Mouse (Mus musculus) v-Abl transformed pro-B cells (cell line): ENCODE measurements around the gene Surf6.

Experiments
- in situ Hi-C, 2 experiments: fragments of 400-800 bp; cut with MboI; formaldehyde crosslinking; loops; one replicate each; pipeline ENCODE4 v1.15.1; 2025; ENCODE audit not compliant: unreplicated experiment in 2 of 2

Gene Surf6

GRCm38 (mm10) chr2:26902467-26903220 is at the start of gene Surf6:
Surf6 (minus strand) TSS chr2:26902879.
- in situ Hi-C loops: loop anchor here (5.0 to 25.0 kb wide), 6 partner anchors 455 to 1640 kb away; partner anchors contain the start of genes Sec16a (in 2 of the 2), Anapc2 (in 1 of the 2), C8g (in 1 of the 2) and Fbxw5 (in 1 of the 2)

DNA sequence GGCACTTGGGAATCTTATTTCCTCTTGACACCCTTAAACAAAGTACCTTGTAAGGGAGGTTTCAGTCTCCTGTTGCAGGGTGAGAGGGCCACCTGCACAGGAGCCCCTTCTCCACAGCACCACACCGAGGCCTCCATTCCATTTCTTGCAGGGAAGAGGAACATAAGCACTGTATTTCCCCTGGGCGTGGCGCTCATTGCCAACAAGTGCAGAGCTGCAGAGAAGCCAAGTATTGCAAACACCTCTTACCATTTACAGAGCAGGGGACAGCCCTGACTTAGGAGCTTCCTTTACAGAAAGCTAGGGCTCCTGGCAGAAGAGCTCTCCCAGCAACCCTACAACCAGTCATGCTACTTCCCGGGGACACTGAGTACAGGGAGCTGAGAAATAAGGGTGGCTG is 49.5 kb upstream of the Surf6 start:
- in situ Hi-C loops: no loop called here

- in situ Hi-C loops: no loop called here
Observed at GRCm38 (mm10) chr2:26951346-26951905, 48.7 kb upstream of the Surf6 start.

- in situ Hi-C loops: no loop called here
Observed at GRCm38 (mm10) chr2:26950411-26950810, 47.7 kb upstream of the Surf6 start.

DNA sequence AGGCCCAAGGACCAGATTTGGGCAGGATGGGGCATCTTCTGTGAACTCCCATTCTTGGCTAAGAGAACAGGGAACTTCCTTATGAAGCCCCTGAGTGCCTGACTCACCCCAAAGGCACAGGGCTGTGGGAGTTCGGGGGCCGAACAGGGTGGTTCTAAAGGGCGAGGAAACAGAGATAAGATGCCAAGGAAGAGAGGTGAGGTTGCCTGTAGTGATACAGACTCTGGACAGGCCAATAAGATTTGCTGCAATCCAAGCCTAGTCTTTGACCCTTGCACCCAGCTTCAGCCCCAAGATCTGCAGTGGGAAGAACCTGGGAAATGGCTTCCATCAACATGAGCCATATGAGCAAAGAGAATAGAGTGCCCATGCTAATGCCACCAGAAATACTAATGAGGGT is 40.6 kb upstream of the Surf6 start:
- in situ Hi-C loops: loop anchor here in 1 of 2 experiments (25.0 kb wide), 1 partner anchor 494 kb away; the partner anchor contains the start of genes Brd3os and Vav2

DNA sequence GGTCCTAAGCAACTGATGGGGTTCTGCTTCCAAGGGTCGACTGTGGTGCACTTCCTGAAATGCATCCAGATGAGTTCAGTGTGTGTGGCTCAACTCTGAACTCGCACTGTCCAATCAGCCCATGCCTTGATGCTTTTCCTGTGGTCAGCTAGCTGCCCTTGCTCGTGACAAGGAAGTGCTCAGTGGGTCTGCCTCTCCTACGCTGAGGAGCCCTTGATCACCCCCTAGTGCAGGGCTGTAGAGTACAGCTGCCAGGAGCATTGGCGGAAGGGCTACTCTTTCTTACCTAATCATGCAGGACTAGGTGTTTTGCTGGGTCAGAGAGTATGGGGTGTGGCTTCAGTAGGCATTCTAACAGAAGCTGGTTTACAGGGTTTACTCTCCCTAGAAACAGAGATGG is 38.9 kb upstream of the Surf6 start:
- in situ Hi-C loops: loop anchor here in 1 of 2 experiments (25.0 kb wide), 1 partner anchor 496 kb away; the partner anchor contains the start of genes Brd3os and Vav2

- in situ Hi-C loops: loop anchor here in 1 of 2 experiments (25.0 kb wide), 1 partner anchor 501 kb away; the partner anchor contains the start of genes Brd3os and Vav2
Observed at GRCm38 (mm10) chr2:26936425-26936824, 33.7 kb upstream of the Surf6 start.

DNA sequence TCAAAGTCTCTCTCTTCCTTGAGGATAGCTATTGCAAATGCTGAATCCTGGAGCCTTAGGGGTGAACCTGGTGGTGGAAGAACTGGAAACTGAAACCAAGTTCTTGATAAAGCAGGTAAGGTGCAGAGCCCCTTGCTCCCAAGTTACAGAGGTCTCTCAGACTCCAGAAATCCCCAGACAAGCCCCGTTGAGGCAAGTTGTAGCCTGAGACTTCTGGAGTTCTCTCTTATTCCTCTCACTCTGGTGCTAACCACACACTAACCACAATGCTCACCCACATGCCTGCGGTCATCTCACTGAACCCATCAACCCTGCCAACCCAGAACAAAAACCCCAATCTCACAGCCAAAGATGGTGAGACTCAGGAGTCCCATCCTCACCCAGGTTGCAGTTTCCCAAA is 32.6 kb upstream of the Surf6 start:
- in situ Hi-C loops: loop anchor here in 1 of 2 experiments (25.0 kb wide), 1 partner anchor 502 kb away; the partner anchor contains the start of genes Brd3os and Vav2

GRCm38 (mm10) chr2:26933304-26934055 is 30.8 kb upstream of the Surf6 start, which contains the start of the genes Surf4 and Stkld1:
Surf4 (minus strand) TSS chr2:26933928.
Stkld1 (plus strand) TSS chr2:26934047.
- in situ Hi-C loops: loop anchor here (5.0 to 25.0 kb wide), 5 partner anchors 74 to 504 kb away; partner anchors contain the start of genes Brd3os (in 1 of the 2), Cacfd1 (in 1 of the 2) and Vav2 (in 1 of the 2)

- in situ Hi-C loops: loop anchor here (5.0 to 25.0 kb wide), 5 partner anchors 75 to 505 kb away; partner anchors contain the start of genes Brd3os (in 1 of the 2), Cacfd1 (in 1 of the 2) and Vav2 (in 1 of the 2)
Observed at GRCm38 (mm10) chr2:26932473-26933303, 30.0 kb upstream of the Surf6 start.

GRCm38 (mm10) chr2:26930390-26930789 is 27.7 kb upstream of the Surf6 start:
- in situ Hi-C loops: loop anchor here (5.0 to 25.0 kb wide), 5 partner anchors 77 to 507 kb away; partner anchors contain the start of genes Brd3os (in 1 of the 2), Cacfd1 (in 1 of the 2) and Vav2 (in 1 of the 2)

DNA sequence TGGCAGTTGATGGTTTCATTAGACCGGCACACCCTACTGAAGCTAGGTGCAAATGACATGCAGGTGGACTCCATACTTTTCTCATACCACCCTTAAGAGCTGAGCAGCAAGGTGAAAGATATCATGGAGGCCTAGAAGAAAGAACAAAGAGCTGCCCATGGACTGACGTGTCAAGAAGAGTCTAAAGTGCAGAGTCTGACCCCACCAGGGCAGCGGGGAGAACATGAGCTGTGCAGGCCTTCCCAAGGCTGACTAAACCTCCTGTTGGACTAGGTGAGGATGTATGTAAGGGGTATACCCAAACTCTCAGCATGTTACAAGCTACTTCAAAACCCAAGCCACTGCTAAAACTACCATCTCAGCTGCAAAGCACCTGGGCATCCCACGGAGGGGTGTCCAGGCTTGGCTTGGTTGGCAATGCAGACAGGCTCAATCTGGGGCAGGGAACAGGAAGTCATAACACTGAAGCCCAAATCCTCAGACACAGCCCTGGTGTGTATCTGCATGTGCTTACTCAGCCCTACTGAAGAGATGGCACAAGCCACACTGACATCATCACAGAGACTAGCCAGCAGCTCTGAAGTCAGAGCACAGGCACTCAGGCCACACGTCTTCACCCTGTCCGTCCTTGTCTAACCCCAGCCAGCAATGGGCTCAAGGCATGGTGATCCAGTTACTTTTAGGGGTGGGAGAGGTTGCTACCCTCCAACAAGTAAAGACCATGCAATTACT is 25.2 kb upstream of the Surf6 start:
- in situ Hi-C loops: loop anchor here (5.0 to 25.0 kb wide), 2 partner anchors 309 to 509 kb away; partner anchors contain the start of genes Brd3os (in 1 of the 2) and Vav2 (in 1 of the 2)

DNA sequence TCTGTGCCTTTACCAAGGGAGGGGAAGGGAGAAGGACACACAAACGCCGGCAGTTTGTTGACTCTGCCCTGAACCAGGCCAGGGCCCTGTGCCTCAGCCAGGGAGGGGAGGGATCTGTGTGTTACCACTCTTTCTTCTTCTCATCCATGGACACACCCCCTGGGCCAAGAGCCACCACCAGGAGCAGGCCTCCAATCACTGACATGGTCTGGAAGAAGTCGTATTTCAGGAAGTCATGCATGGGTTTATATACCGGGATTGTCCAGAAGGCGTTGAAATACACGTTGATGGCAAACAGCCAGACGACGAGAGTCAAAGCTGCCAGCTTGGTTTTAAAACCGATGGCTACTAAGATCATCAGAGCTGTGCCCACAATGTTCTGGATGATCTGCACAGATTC is 19.1 kb upstream of the Surf6 start:
- in situ Hi-C loops: loop anchor here (25.0 kb wide), 3 partner anchors 609 to 1659 kb away; partner anchors contain the start of genes Anapc2 (in 1 of the 2), C8g (in 1 of the 2), Fbxw5 (in 1 of the 2) and Gpsm1 (in 1 of the 2)

GRCm38 (mm10) chr2:26920190-26920855 is 17.6 kb upstream of the Surf6 start:
- in situ Hi-C loops: loop anchor here (25.0 kb wide), 3 partner anchors 608 to 1658 kb away; partner anchors contain the start of genes Anapc2 (in 1 of the 2), C8g (in 1 of the 2), Fbxw5 (in 1 of the 2) and Gpsm1 (in 1 of the 2)

GRCm38 (mm10) chr2:26919684-26920083 is 17.0 kb upstream of the Surf6 start:
- in situ Hi-C loops: loop anchor here (25.0 kb wide), 3 partner anchors 607 to 1657 kb away; partner anchors contain the start of genes Anapc2 (in 1 of the 2), C8g (in 1 of the 2), Fbxw5 (in 1 of the 2) and Gpsm1 (in 1 of the 2)

- in situ Hi-C loops: loop anchor here (25.0 kb wide), 3 partner anchors 604 to 1654 kb away; partner anchors contain the start of genes Anapc2 (in 1 of the 2), C8g (in 1 of the 2), Fbxw5 (in 1 of the 2) and Gpsm1 (in 1 of the 2)
Observed at GRCm38 (mm10) chr2:26916738-26917137, 14.1 kb upstream of the Surf6 start.
